8 mouse cellular contexts compared by ENCODE assay signal in the genomic region with DNA sequence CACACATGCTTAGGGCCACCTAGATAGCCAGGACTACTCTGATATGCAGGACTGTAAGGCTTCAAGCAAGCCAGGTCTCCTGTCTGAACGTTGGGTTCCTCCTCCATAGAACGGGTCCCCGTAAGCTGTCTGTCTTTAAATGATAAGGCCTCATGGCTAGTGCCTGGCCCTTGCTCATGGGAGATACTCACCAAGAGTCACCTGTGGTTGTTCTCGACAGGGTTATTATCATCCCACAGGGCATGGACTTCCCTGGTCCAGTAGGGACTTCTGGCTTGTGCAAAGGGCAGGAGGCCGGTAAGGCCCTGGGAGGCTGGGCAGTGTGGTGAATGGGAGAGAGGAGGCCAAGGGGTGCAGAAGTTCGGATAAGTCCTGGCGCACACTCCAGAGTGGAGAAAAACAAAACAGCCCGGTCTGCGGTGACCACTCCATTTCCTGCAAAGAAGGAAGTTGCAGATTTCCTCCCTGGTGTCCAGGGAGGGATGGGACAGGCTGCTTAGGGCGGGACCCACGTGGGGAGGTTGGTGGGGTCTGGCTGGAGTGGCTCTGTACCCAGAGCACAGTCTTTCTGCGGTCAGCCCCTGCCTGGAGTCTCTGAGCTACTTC. TPM values are rescaled to one million over a fixed set of nuclear protein-coding genes. Genes with fewer than 3 reads are reported as not detected.
A peak's percentile ranks its signal among the peaks of the same experiment; 100 is the strongest.
DNase-seq lines count a peak whose midpoint lies in the region; ATAC-seq and TF ChIP-seq lines count a peak whose summit lies in the region.

No protein-coding gene starts in this region.

- H3K27me3 ChIP-seq in hindbrain, embryonic 13.5 days, result no peaks in the 10 kb centered on the region
- H3K27me3 ChIP-seq in hindbrain, postnatal 0 days (ENCODE audit: insufficient read depth, low read length), result no peaks in the 10 kb centered on the region
- H3K27me3 ChIP-seq in heart, embryonic 12.5 days (replicated peaks), result no peaks in the 10 kb centered on the region
- no peaks in the 10 kb centered on the region for H3K27me3 ChIP-seq in limb, embryonic 13.5 days
- H3K27me3 ChIP-seq in spleen, adult 2 months (ENCODE audit: control insufficient read depth, insufficient read depth, low read length), result no peaks in the 10 kb centered on the region
- H3K27me3 ChIP-seq in thymus, adult 2 months (ENCODE audit: control insufficient read depth, insufficient read depth, low read length), result no peaks in the 10 kb centered on the region

- ATAC-seq in hindbrain, embryonic 13.5 days (ENCODE audit: low FRiP score), result no peak
- no peak; the same call in 1 of the 2 replicates for ATAC-seq in hindbrain, postnatal 0 days
- ATAC-seq in heart, embryonic 12.5 days (ENCODE audit: insufficient number of reproducible peaks, low FRiP score), result peak; percentile 76
- ATAC-seq in limb, embryonic 13.5 days (ENCODE audit: low FRiP score, low read depth), result no peak

- 87% methylated on average over 12 of the region's 12 CpGs for WGBS in hindbrain, embryonic 13.5 days
- 78% methylated on average over 12 of the region's 12 CpGs for WGBS in hindbrain, postnatal 0 days
- WGBS in heart, embryonic 12.5 days, result 43% methylated on average over 12 of the region's 12 CpGs
- 79% methylated on average over 12 of the region's 12 CpGs for WGBS in limb, embryonic 13.5 days
- WGBS in spleen, adult 2 months, result 31% methylated on average over 12 of the region's 12 CpGs
- 54% methylated on average over 12 of the region's 12 CpGs for WGBS in thymus, adult 2 months

- TF ChIP-seq CTCF in hindbrain, postnatal 0 days (IDR thresholded peaks at IDR 0.05; ENCODE audit: low read depth), result no peak
- no peak for TF ChIP-seq CTCF in spleen, adult 2 months (IDR thresholded peaks at IDR 0.05; ENCODE audit: extremely low read depth, insufficient read depth, insufficient read length, insufficient replicate concordance)
- TF ChIP-seq CTCF in left cerebral cortex, adult 2 months (IDR thresholded peaks at IDR 0.05), result no peak
- TF ChIP-seq CTCF in thymus, adult 2 months (IDR thresholded peaks at IDR 0.05; ENCODE audit: borderline replicate concordance, control insufficient read depth, extremely low read depth, insufficient read depth, low read length, poor library complexity), result no peak

- no peak for DNase-seq in hindbrain, postnatal 0 days (ENCODE audit: low spot score)
- DNase-seq in spleen, adult 2 months (ENCODE audit: low read depth in 1 of 2, low spot score in 2 of 2), result no peak
- no peak for DNase-seq in left cerebral cortex, adult 2 months (ENCODE audit: extremely low spot score in 1 of 2, low spot score in 2 of 2)
- no peak for DNase-seq in thymus, postnatal 0 days (ENCODE audit: low spot score)
- DNase-seq in thymus, adult 2 months, result no peak

- H3K4me2 ChIP-seq in hindbrain, embryonic 13.5 days, result no peak overlapping the region
- no peak overlapping the region for H3K4me2 ChIP-seq in hindbrain, postnatal 0 days (ENCODE audit: low read depth, low read length)
- 0 out of 2 replicates have a peak overlapping the region, but pooled peaks have one; percentile 2 for H3K4me2 ChIP-seq in heart, embryonic 12.5 days
- no peak overlapping the region for H3K4me2 ChIP-seq in limb, embryonic 13.5 days (replicated peaks)

- no peak overlapping the region for H3K9ac ChIP-seq in hindbrain, embryonic 13.5 days
- H3K9ac ChIP-seq in hindbrain, postnatal 0 days (replicated peaks; ENCODE audit: low read length), result no peak overlapping the region
- no peak overlapping the region for H3K9ac ChIP-seq in heart, embryonic 12.5 days
- H3K9ac ChIP-seq in limb, embryonic 13.5 days, result no peak overlapping the region

- no peak for TF ChIP-seq POLR2A in spleen, adult 2 months (IDR thresholded peaks at IDR 0.05; ENCODE audit: low read depth, low read length)
- no peak for TF ChIP-seq POLR2A in thymus, adult 2 months (IDR thresholded peaks at IDR 0.05; ENCODE audit: control insufficient read depth, extremely low read depth, insufficient read depth, low read length, poor library complexity)

- H3K4me1 ChIP-seq in hindbrain, embryonic 13.5 days (replicated peaks), result peaks cover 84% of the 10 kb centered on the region
- peaks cover 20% of the 10 kb centered on the region for H3K4me1 ChIP-seq in hindbrain, postnatal 0 days (ENCODE audit: insufficient read depth, low read length)
- H3K4me1 ChIP-seq in heart, embryonic 12.5 days (replicated peaks), result peaks cover 67% of the 10 kb centered on the region
- peaks cover 56% of the 10 kb centered on the region for H3K4me1 ChIP-seq in limb, embryonic 13.5 days
- peaks cover 16% of the 10 kb centered on the region for H3K4me1 ChIP-seq in spleen, adult 2 months (ENCODE audit: control insufficient read depth, insufficient read depth, insufficient read length)
- H3K4me1 ChIP-seq in thymus, adult 2 months (replicated peaks; ENCODE audit: control insufficient read depth, insufficient read depth, low read length), result peaks cover 15% of the 10 kb centered on the region

- H3K27ac ChIP-seq in hindbrain, embryonic 13.5 days, result peak overlapping the region; percentile 48; the same call in 1 of the 2 replicates
- H3K27ac ChIP-seq in hindbrain, postnatal 0 days, result no peak overlapping the region
- H3K27ac ChIP-seq in heart, embryonic 12.5 days (ENCODE audit: poor library complexity, severe bottlenecking), result peak overlapping the region; percentile 60
- 0 out of 2 replicates have a peak overlapping the region, but pooled peaks have one; percentile 22 for H3K27ac ChIP-seq in limb, embryonic 13.5 days
- peak overlapping the region; percentile 1; the same call in 1 of the 2 replicates for H3K27ac ChIP-seq in spleen, adult 2 months (ENCODE audit: insufficient read depth, low read length)
- H3K27ac ChIP-seq in left cerebral cortex, adult 2 months, result no peak overlapping the region
- no peak overlapping the region for H3K27ac ChIP-seq in thymus, adult 2 months (ENCODE audit: control insufficient read depth, insufficient read depth, low read length)

- H3K36me3 ChIP-seq in hindbrain, embryonic 13.5 days, result no peaks in the 10 kb centered on the region
- H3K36me3 ChIP-seq in hindbrain, postnatal 0 days (ENCODE audit: insufficient read depth, low read length), result no peaks in the 10 kb centered on the region
- H3K36me3 ChIP-seq in heart, embryonic 12.5 days, result no peaks in the 10 kb centered on the region
- H3K36me3 ChIP-seq in limb, embryonic 13.5 days, result no peaks in the 10 kb centered on the region
- H3K36me3 ChIP-seq in spleen, adult 2 months (ENCODE audit: control insufficient read depth, insufficient read depth, low read length), result no peaks in the 10 kb centered on the region
- no peaks in the 10 kb centered on the region for H3K36me3 ChIP-seq in thymus, adult 2 months (ENCODE audit: control insufficient read depth, insufficient read depth, low read length)

- no peaks in the 10 kb centered on the region for H3K9me3 ChIP-seq in hindbrain, embryonic 13.5 days
- no peaks in the 10 kb centered on the region for H3K9me3 ChIP-seq in hindbrain, postnatal 0 days (ENCODE audit: low read length)
- no peaks in the 10 kb centered on the region for H3K9me3 ChIP-seq in heart, embryonic 12.5 days (replicated peaks)
- H3K9me3 ChIP-seq in limb, embryonic 13.5 days, result no peaks in the 10 kb centered on the region

- H3K4me3 ChIP-seq in hindbrain, embryonic 13.5 days, result no peak overlapping the region
- no peak overlapping the region for H3K4me3 ChIP-seq in hindbrain, postnatal 0 days (ENCODE audit: low read length)
- no peak overlapping the region for H3K4me3 ChIP-seq in heart, embryonic 12.5 days
- no peak overlapping the region for H3K4me3 ChIP-seq in limb, embryonic 13.5 days
- H3K4me3 ChIP-seq in spleen, adult 2 months (ENCODE audit: extremely low read depth, insufficient read depth, insufficient read length), result no peak overlapping the region
- no peak overlapping the region for H3K4me3 ChIP-seq in left cerebral cortex, adult 2 months
- no peak overlapping the region for H3K4me3 ChIP-seq in thymus, adult 2 months (ENCODE audit: control insufficient read depth, insufficient read depth, low read length)

- intact Hi-C loops in left cerebral cortex, adult 2 months (cut with DNase I), result no loop called here

RNA-seq across cellular contexts. Expression of gene Cmip, which starts 41.2 kb away (rescaled TPM):
- 87.3 and 90.2 TPM in 2 replicates for polyA plus RNA-seq in hindbrain, embryonic 13.5 days (2015; fragmentation: Nextera tagmentation; extraction: Ambion mirVana)
- 230 and 250 TPM in 2 replicates for total RNA-seq in hindbrain, postnatal 0 days (2014; rRNA removed)
- 160 and 163 TPM in 2 replicates for polyA plus RNA-seq in hindbrain, postnatal 0 days (2015; fragmentation: Nextera tagmentation; extraction: Ambion mirVana)
- polyA plus RNA-seq in heart, embryonic 12.5 days (2016; fragmentation: Nextera tagmentation; extraction: Ambion mirVana), result 9.7 and 10.5 TPM in 2 replicates
- 13.9 and 14.3 TPM in 2 replicates for polyA plus RNA-seq in limb, embryonic 13.5 days (2015; fragmentation: Nextera tagmentation; extraction: Ambion mirVana)
- 48.2 and 67.6 TPM in 2 replicates for polyA plus RNA-seq in spleen, adult 2 months (2012; rRNA removed)
- total RNA-seq in left cerebral cortex, adult 2 months (2021), result 100 to 1,000 TPM; 339 to 342 TPM
- polyA plus RNA-seq in thymus, postnatal 0 days (2015; fragmentation: Nextera tagmentation; extraction: Ambion mirVana), result 31.9 and 39.9 TPM in 2 replicates
- polyA plus RNA-seq in thymus, adult 2 months (2012; rRNA removed), result 103 and 134 TPM in 2 replicates

Comparison
In these comparisons a context has a peak if more than half of its experiments do, and no peak if none do; other contexts are left out.
1. H3K27ac ChIP-seq: peak in hindbrain, embryonic 13.5 days (single experiment), heart, embryonic 12.5 days (single experiment), limb, embryonic 13.5 days (single experiment) and spleen, adult 2 months (single experiment); none in hindbrain, postnatal 0 days (single experiment), left cerebral cortex, adult 2 months (single experiment) and thymus, adult 2 months (single experiment).